Mouse (Mus musculus) spleen, adult 2 months (tissue): ENCODE measurements around the gene Ccdc102a.

ENCODE experiments used
- CTCF ChIP-seq: fragments of 200-500 bp; IDR thresholded peaks from 2 replicates; pipeline ENCODE4 v1.5.1; 2011; ENCODE audit warnings: mild to moderate bottlenecking, inconsistent platforms; ENCODE audit not compliant: insufficient read depth, insufficient read length, insufficient replicate concordance; ENCODE audit errors: extremely low read depth
- POLR2A ChIP-seq: fragments of 200-500 bp; IDR thresholded peaks from 2 replicates; pipeline ENCODE4 v1.6.1; 2011; ENCODE audit warnings: low read depth, low read length, inconsistent platforms

- TF ChIP-seq POLR2A (no peak), CTCF (no peak)
Measured at GRCm38 (mm10) chr8:94865292-94865691, 52.6 kb downstream of the Ccdc102a start.
